Mouse (Mus musculus): ENCODE results near the gene Nlgn2.

GRCm38 (mm10) chr11:69881787-69882670 lies 44.4 kb upstream of the Nlgn2 start:
- no peak for TF ChIP-seq POLR2A (IDR thresholded peaks at IDR 0.05; ENCODE audit: control insufficient read depth, low read depth, low read length)
- no peak for TF ChIP-seq CTCF (IDR thresholded peaks at IDR 0.05; ENCODE audit: control insufficient read depth, insufficient read depth, insufficient replicate concordance, low read depth, low read length)
